Mouse (Mus musculus) midbrain, embryonic 10.5 days (tissue): ENCODE data around the gene Acyp1. TPM values are rescaled to one million over a fixed set of nuclear protein-coding genes. Genes with fewer than 3 reads are reported as not detected.

ENCODE experiments used
- DNase-seq: peaks from one replicate; pipeline ENCODE4 v3.0.0-alpha.2; 2017; ENCODE audit warnings: low spot score
- H3K27ac ChIP-seq: fragments of 300-500 bp; sonication (generic); replicated peaks from 2 replicates; pipeline ENCODE4 v1.5.1; 2016; ENCODE audit warnings: mild to moderate bottlenecking
- H3K27me3 ChIP-seq: fragments of 300-500 bp; sonication (generic); 2 replicates; pipeline ENCODE4 v1.6.1; 2016; ENCODE audit warnings: low read depth, mild to moderate bottlenecking; ENCODE audit not compliant: poor library complexity, severe bottlenecking
- H3K36me3 ChIP-seq: fragments of 300-500 bp; sonication (generic); 2 replicates; pipeline ENCODE4 v1.6.1; 2016; ENCODE audit warnings: mild to moderate bottlenecking, moderate library complexity
- H3K4me1 ChIP-seq: fragments of 300-500 bp; sonication (generic); 2 replicates; pipeline ENCODE4 v1.6.1; 2016
- H3K4me3 ChIP-seq: fragments of 300-500 bp; sonication (generic); 2 replicates; pipeline ENCODE4 v1.5.1; 2016; ENCODE audit warnings: mild to moderate bottlenecking, moderate library complexity
- H3K9me3 ChIP-seq: fragments of 300-500 bp; sonication (generic); replicated peaks from 2 replicates; pipeline ENCODE4 v1.6.1; 2016; ENCODE audit warnings: mild to moderate bottlenecking
- WGBS: fragments of 180-500 bp; shearing (Covaris S2); methylation state at CpG from one replicate; pipeline ENCODE4 v1.1.7; 2016; 5-methylcytosine and 5-hydroxymethylcytosine counted together
- polyA plus RNA-seq: library from polyadenylated mRNA; unstranded; fragments of >200 nt; fragmentation: Nextera tagmentation; extraction: Ambion mirVana; gene quantifications from 2 replicates; pipeline ENCODE4 v1.2.1, GENCODE M21; 2016

Acyp1 gene
- 60.3 and 61.4 TPM in 2 replicates for polyA plus RNA-seq

GRCm38 (mm10) chr12:85287809-85288485, at the start of gene Acyp1:
Gene Acyp1 (minus strand): TSS chr12:85288438.
- Histone ChIP-seq H3K9me3 (no peaks in the 10 kb centered on the region), H3K4me3 (peak within 1 kb of the TSS; percentile 65), H3K4me1 (peaks cover 22% of the 10 kb centered on the region), H3K27me3 (peaks cover 28% of the 10 kb centered on the region), H3K27ac (peak within 1 kb of the TSS; percentile 81), H3K36me3 (no peaks in the 10 kb centered on the region)
- no peak for DNase-seq
- 9% methylated on average over 21 of the region's 21 CpGs for WGBS

GRCm38 (mm10) chr12:85337567-85338311, 49.5 kb upstream of the Acyp1 start:
- H3K9me3 ChIP-seq, result no peaks in the 10 kb centered on the region
- H3K36me3 ChIP-seq, result peaks cover 48% of the 10 kb centered on the region
- H3K27me3 ChIP-seq, result no peaks in the 10 kb centered on the region
- 89% methylated on average over 6 of the region's 6 CpGs for WGBS
- peak overlapping the region; percentile 99 for H3K4me3 ChIP-seq
- no peak for DNase-seq
- H3K27ac ChIP-seq, result no peak overlapping the region
- peaks cover 23% of the 10 kb centered on the region for H3K4me1 ChIP-seq

GRCm38 (mm10) chr12:85330153-85330552, 41.9 kb upstream of the Acyp1 start:
- Histone ChIP-seq H3K9me3 (no peaks in the 10 kb centered on the region), H3K4me3 (no peak overlapping the region), H3K27ac (no peak overlapping the region), H3K27me3 (no peaks in the 10 kb centered on the region), H3K4me1 (no peaks in the 10 kb centered on the region), H3K36me3 (peaks cover 92% of the 10 kb centered on the region)
- 95% methylated on average over 7 of the region's 7 CpGs for WGBS
- DNase-seq, result no peak

GRCm38 (mm10) chr12:85308651-85309050, 20.4 kb upstream of the Acyp1 start:
- 87% methylated on average over 3 of the region's 3 CpGs for WGBS
- no peak for DNase-seq
- Histone ChIP-seq H3K4me3 (no peak overlapping the region), H3K27ac (no peak overlapping the region), H3K27me3 (no peaks in the 10 kb centered on the region), H3K36me3 (peaks cover 100% of the 10 kb centered on the region), H3K9me3 (no peaks in the 10 kb centered on the region), H3K4me1 (no peaks in the 10 kb centered on the region)

GRCm38 (mm10) chr12:85305247-85305892, 17.1 kb upstream of the Acyp1 start:
- 56% methylated on average over 16 of the region's 16 CpGs for WGBS
- Histone ChIP-seq H3K4me3 (no peak overlapping the region), H3K4me1 (no peaks in the 10 kb centered on the region), H3K27me3 (no peaks in the 10 kb centered on the region), H3K27ac (no peak overlapping the region), H3K36me3 (peaks cover 100% of the 10 kb centered on the region), H3K9me3 (no peaks in the 10 kb centered on the region)
- DNase-seq, result peak; percentile 81

GRCm38 (mm10) chr12:85304725-85305124, 16.5 kb upstream of the Acyp1 start:
- WGBS, result 84% methylated on average over 4 of the region's 4 CpGs
- H3K27ac ChIP-seq, result no peak overlapping the region
- no peak for DNase-seq
- no peaks in the 10 kb centered on the region for H3K27me3 ChIP-seq
- H3K36me3 ChIP-seq, result peaks cover 100% of the 10 kb centered on the region
- no peak overlapping the region for H3K4me3 ChIP-seq
- no peaks in the 10 kb centered on the region for H3K9me3 ChIP-seq
- H3K4me1 ChIP-seq, result no peaks in the 10 kb centered on the region

GRCm38 (mm10) chr12:85303256-85303655, 15.0 kb upstream of the Acyp1 start:
- no peak overlapping the region for H3K4me3 ChIP-seq
- WGBS, result 87% methylated on average over 2 of the region's 2 CpGs
- no peaks in the 10 kb centered on the region for H3K27me3 ChIP-seq
- no peaks in the 10 kb centered on the region for H3K4me1 ChIP-seq
- H3K27ac ChIP-seq, result no peak overlapping the region
- peaks cover 99% of the 10 kb centered on the region for H3K36me3 ChIP-seq
- no peaks in the 10 kb centered on the region for H3K9me3 ChIP-seq
- no peak for DNase-seq

GRCm38 (mm10) chr12:85298835-85299180, 10.6 kb upstream of the Acyp1 start:
- 81% methylated on average over 1 of the region's 1 CpGs for WGBS
- no peak for DNase-seq

GRCm38 (mm10) chr12:85298127-85298834, 10.0 kb upstream of the Acyp1 start:
- Histone ChIP-seq H3K36me3 (peaks cover 57% of the 10 kb centered on the region), H3K4me3 (no peak overlapping the region), H3K9me3 (peaks cover 10% of the 10 kb centered on the region; the same call in 1 of the 2 replicates), H3K27ac (no peak overlapping the region), H3K4me1 (no peaks in the 10 kb centered on the region), H3K27me3 (no peaks in the 10 kb centered on the region)
- WGBS, result 90% methylated on average over 11 of the region's 11 CpGs
- DNase-seq, result no peak

More at GRCm38 (mm10) chr12:85298835-85299180, 10.6 kb upstream of the Acyp1 start:
- no peaks in the 10 kb centered on the region for H3K27me3 ChIP-seq
- H3K36me3 ChIP-seq, result peaks cover 62% of the 10 kb centered on the region
- H3K4me3 ChIP-seq, result no peak overlapping the region
- peaks cover 8% of the 10 kb centered on the region; the same call in 1 of the 2 replicates for H3K9me3 ChIP-seq
- no peak overlapping the region for H3K27ac ChIP-seq
- no peaks in the 10 kb centered on the region for H3K4me1 ChIP-seq

- 84% methylated on average over 10 of the region's 10 CpGs for WGBS
- H3K27ac ChIP-seq, result no peak overlapping the region
Measured at GRCm38 (mm10) chr12:85297345-85297997, 9.2 kb upstream of the Acyp1 start.

GRCm38 (mm10) chr12:85296915-85297314, 8.7 kb upstream of the Acyp1 start:
- DNase-seq, result no peak
- WGBS, result 87% methylated on average over 5 of the region's 5 CpGs

More at GRCm38 (mm10) chr12:85297345-85297997, 9.2 kb upstream of the Acyp1 start:
- H3K27me3 ChIP-seq, result no peaks in the 10 kb centered on the region
- no peak overlapping the region for H3K4me3 ChIP-seq
- H3K4me1 ChIP-seq, result no peaks in the 10 kb centered on the region
- DNase-seq, result no peak
- H3K9me3 ChIP-seq, result peaks cover 10% of the 10 kb centered on the region; the same call in 1 of the 2 replicates
- H3K36me3 ChIP-seq, result peaks cover 49% of the 10 kb centered on the region

GRCm38 (mm10) chr12:85295506-85295905, 7.3 kb upstream of the Acyp1 start:
- H3K4me1 ChIP-seq, result 0 out of 2 replicates have a peak, but pooled peaks cover 3% of the 10 kb centered on the region
- no peak overlapping the region for H3K4me3 ChIP-seq
- peaks cover 5% of the 10 kb centered on the region; the same call in 1 of the 2 replicates for H3K27me3 ChIP-seq
- WGBS, result 89% methylated on average over 2 of the region's 2 CpGs
- H3K36me3 ChIP-seq, result peaks cover 29% of the 10 kb centered on the region
- H3K9me3 ChIP-seq, result peaks cover 10% of the 10 kb centered on the region; the same call in 1 of the 2 replicates
- H3K27ac ChIP-seq, result no peak overlapping the region
- DNase-seq, result no peak

More at GRCm38 (mm10) chr12:85296915-85297314, 8.7 kb upstream of the Acyp1 start:
- H3K27ac ChIP-seq, result no peak overlapping the region
- peaks cover 43% of the 10 kb centered on the region for H3K36me3 ChIP-seq
- no peaks in the 10 kb centered on the region for H3K27me3 ChIP-seq
- no peak overlapping the region for H3K4me3 ChIP-seq
- peaks cover 10% of the 10 kb centered on the region; the same call in 1 of the 2 replicates for H3K9me3 ChIP-seq
- no peaks in the 10 kb centered on the region for H3K4me1 ChIP-seq
